Mouse (Mus musculus) heart, embryonic 15.5 days (tissue): ENCODE results near the gene Dock10. TPM values are rescaled to one million over a fixed set of nuclear protein-coding genes. Genes with fewer than 3 reads are reported as not detected.
A peak's percentile ranks its signal among the peaks of the same experiment; 100 is the strongest.
"Not testable (repeated sequence)": the region's sequence is repeated elsewhere in the genome, so short reads cannot be mapped to it uniquely, and the experiment has no call there.

Experiments used
- ATAC-seq: fragments of 200-750 bp; cut with Nextera tagmentation; replicated peaks from 2 replicates; pipeline ENCODE4 v1.8.0; 2017; ENCODE audit warnings: low read depth, moderate TSS enrichment; ENCODE audit not compliant: insufficient number of reproducible peaks, insufficient read depth, low FRiP score
- H3K27ac ChIP-seq: fragments of 300-500 bp; sonication (generic); 2 replicates; pipeline ENCODE4 v1.5.1; 2015; ENCODE audit warnings: mild to moderate bottlenecking, inconsistent platforms
- H3K27me3 ChIP-seq: fragments of 300-500 bp; sonication (generic); 2 replicates; pipeline ENCODE4 v1.6.1; 2015; ENCODE audit warnings: inconsistent platforms
- H3K36me3 ChIP-seq: fragments of 300-500 bp; sonication (generic); 2 replicates; pipeline ENCODE4 v1.6.1; 2015; ENCODE audit warnings: mild to moderate bottlenecking, inconsistent platforms
- H3K4me1 ChIP-seq: fragments of 300-500 bp; sonication (generic); replicated peaks from 2 replicates; pipeline ENCODE4 v1.6.1; 2015; ENCODE audit warnings: inconsistent platforms
- H3K4me2 ChIP-seq: fragments of 300-500 bp; sonication (generic); 2 replicates; pipeline ENCODE4 v1.6.1; 2015; ENCODE audit warnings: inconsistent platforms, mild to moderate bottlenecking, moderate library complexity
- H3K4me3 ChIP-seq: fragments of 300-500 bp; sonication (generic); 2 replicates; pipeline ENCODE4 v1.5.1; 2015; ENCODE audit warnings: mild to moderate bottlenecking, inconsistent platforms
- H3K9ac ChIP-seq: fragments of 300-500 bp; sonication (generic); 2 replicates; pipeline ENCODE4 v1.6.1; 2015; ENCODE audit warnings: mild to moderate bottlenecking, inconsistent platforms
- H3K9me3 ChIP-seq: fragments of 300-500 bp; sonication (generic); replicated peaks from 2 replicates; pipeline ENCODE4 v1.6.1; 2016; ENCODE audit warnings: inconsistent platforms
- WGBS: fragments of 180-500 bp; shearing (Covaris S2); methylation state at CpG from one replicate; pipeline ENCODE4 v1.1.7; 2015; ENCODE audit warnings: mixed read lengths; 5-methylcytosine and 5-hydroxymethylcytosine counted together
- polyA plus RNA-seq: library from polyadenylated mRNA; unstranded; fragments of >200 nt; fragmentation: Nextera tagmentation; extraction: Ambion mirVana; gene quantifications from 2 replicates; pipeline ENCODE4 v1.2.1, GENCODE M21; 2015

Dock10 gene
- polyA plus RNA-seq, 1 experiment from 2014 or later, result 2.5 TPM

DNA sequence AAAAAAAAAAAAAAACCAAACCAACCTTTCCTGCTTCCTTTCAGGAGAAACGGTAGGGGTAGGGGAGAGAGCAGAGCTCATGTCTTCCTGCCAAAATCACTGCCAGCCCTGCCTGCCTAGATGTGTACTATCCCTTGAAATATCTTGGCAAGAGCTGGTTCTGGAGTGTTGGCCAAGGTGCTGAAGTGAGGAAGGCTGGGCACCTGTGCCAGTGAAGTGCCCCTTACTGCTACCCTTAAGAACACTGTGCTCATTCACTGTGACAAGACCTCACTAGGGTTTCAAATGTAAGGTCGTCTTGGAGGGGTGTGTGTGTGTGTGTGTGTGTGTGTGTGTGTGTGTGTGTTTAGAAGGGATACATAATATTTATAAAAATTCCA, 2.3 kb downstream of the Dock10 start:
- Histone ChIP-seq H3K9me3 (no peaks in the 10 kb centered on the region), H3K36me3 (no peaks in the 10 kb centered on the region)
- 33% methylated on average over 2 of the region's 2 CpGs for WGBS

DNA sequence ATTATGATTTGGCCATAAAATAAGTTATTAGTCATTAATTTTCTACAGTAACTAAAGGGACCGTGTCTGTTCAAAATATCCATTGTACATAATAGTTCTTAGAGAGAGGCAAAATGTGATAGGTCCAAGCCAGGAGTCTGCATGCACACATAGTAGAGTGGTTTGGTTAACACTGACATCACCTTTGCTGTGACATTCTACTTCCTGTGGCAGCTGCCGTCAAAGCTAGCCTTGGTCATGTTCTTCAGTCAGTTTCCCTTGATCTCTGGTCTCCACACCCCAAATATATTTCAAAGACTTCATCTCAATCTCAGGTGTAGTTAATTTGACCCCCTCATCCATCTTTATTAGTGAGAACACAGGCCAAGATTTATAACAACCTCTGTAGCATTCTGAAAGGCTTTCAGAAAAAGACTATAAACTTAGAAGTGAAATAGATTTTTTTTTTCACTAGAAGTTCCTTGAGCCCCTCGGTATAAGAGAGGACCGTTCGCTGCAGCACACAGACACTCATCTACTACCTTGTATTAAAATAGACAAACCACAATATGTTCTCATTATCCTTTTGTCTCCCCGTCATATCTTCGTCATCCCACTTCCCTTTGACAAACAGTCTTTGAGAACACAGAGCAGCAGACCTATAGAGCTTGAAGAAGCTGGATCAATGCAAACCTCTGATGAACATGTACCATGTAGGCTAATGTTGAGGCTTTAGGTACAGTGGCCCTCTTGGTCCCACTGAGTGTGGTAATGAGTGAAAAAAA, 2.8 kb downstream of the Dock10 start:
- H3K4me3 ChIP-seq, result no peak overlapping the region
- no peaks in the 10 kb centered on the region for H3K27me3 ChIP-seq
- no peak overlapping the region for H3K4me2 ChIP-seq
- H3K9ac ChIP-seq, result no peak overlapping the region
- WGBS, result 77% methylated on average over 7 of the region's 7 CpGs
- peaks cover 18% of the 10 kb centered on the region for H3K4me1 ChIP-seq
- H3K36me3 ChIP-seq, result no peaks in the 10 kb centered on the region
- no peak overlapping the region for H3K27ac ChIP-seq
- H3K9me3 ChIP-seq, result no peaks in the 10 kb centered on the region
- no peak for ATAC-seq

More for the DNA sequence above, 2.3 kb downstream of the Dock10 start:
- no peak overlapping the region for H3K27ac ChIP-seq
- no peak overlapping the region for H3K4me3 ChIP-seq
- H3K4me1 ChIP-seq, result peaks cover 18% of the 10 kb centered on the region
- no peak overlapping the region for H3K9ac ChIP-seq
- ATAC-seq, result no peak
- H3K4me2 ChIP-seq, result no peak overlapping the region
- no peaks in the 10 kb centered on the region for H3K27me3 ChIP-seq

DNA sequence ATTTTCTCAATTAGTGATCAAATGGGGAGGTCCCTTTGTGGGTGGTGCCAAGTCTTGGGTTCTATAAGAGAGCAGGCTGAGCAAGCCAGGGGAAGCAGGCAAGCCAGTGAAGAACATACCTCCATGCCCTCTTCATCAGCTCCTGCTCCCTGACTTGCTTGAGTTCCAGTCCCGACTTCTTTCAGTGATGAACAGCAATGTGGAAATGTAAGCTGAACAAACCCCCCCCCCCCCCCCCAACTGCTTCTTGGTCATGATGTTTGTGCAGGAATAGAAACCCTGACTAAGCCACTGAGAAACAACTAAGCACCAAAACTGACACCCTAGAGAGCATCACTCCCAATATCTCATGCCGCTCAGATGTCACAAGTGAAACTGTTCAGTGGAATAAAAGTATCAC, 9.2 kb downstream of the Dock10 start:
- not testable (repeated sequence) for ATAC-seq, H3K4me3 ChIP-seq, H3K4me2 ChIP-seq, H3K27ac ChIP-seq, H3K27me3 ChIP-seq, H3K9me3 ChIP-seq, H3K36me3 ChIP-seq, H3K9ac ChIP-seq, H3K4me1 ChIP-seq
- 90% methylated on average over 2 of the region's 2 CpGs for WGBS

DNA sequence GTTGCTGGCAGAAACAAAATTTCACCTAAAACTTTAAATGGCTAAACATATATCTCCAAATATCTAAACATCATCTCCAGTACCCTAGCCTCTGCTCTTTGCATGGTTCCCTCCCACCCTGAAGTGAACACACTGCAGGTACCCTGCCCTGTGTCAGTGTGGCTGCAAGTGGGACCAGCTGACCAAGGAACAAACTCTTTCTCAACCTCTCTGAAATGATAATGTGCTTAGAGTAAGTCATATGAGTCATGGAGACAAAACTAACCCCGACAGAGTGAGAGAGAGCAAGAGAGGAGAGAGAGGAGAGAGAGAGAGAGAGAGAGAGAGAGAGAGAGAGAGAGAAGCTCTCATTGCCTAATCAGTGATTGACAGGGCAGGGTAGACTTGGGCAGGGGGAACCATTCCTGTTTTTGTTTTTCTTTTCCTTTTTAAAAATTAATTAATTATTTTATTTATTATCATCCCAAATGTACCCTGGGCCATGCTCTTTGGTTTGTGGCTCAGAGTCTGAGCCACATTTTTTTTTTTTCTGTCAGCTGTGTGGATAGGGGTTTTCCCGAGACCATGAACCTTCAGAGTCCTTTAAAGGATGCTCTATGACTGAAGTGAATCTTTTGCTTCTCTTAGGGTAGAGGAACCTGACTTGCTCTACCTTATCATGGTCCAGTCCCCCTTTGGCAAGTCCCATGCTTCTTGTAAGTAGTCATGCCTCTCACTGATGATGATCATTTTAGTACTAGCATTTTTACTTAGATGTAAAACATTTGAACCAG, 11.4 kb downstream of the Dock10 start:
- H3K4me1 ChIP-seq, result no peaks in the 10 kb centered on the region
- ATAC-seq, result no peak

DNA sequence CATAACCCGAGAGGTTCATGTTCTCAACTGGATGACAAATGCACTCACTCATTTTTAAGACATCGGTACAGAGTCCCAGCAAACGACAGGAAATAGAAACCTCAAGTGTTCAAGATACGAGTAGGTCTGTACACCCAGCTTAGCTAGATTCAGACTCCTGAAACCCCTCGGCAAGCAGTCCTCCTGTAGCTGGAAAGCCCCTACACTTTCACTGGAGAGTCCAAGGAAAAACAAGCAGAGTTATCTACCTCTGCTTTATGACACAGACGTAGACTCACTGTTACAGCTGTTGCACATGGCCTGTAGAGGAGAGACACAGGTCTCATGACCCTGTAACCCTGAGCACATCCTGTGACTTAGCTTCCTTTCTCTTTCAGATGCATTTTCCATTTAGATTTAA, 12.1 kb downstream of the Dock10 start:
- Histone ChIP-seq H3K36me3 (no peaks in the 10 kb centered on the region), H3K27me3 (no peaks in the 10 kb centered on the region)
- 70% methylated on average over 6 of the region's 6 CpGs for WGBS

More for the DNA sequence above, 11.4 kb downstream of the Dock10 start:
- Histone ChIP-seq H3K4me3 (no peak overlapping the region), H3K4me2 (no peak overlapping the region), H3K27me3 (no peaks in the 10 kb centered on the region), H3K9me3 (no peaks in the 10 kb centered on the region), H3K36me3 (no peaks in the 10 kb centered on the region), H3K27ac (no peak overlapping the region), H3K9ac (no peak overlapping the region)
- 38% methylated on average over 2 of the region's 2 CpGs for WGBS

DNA sequence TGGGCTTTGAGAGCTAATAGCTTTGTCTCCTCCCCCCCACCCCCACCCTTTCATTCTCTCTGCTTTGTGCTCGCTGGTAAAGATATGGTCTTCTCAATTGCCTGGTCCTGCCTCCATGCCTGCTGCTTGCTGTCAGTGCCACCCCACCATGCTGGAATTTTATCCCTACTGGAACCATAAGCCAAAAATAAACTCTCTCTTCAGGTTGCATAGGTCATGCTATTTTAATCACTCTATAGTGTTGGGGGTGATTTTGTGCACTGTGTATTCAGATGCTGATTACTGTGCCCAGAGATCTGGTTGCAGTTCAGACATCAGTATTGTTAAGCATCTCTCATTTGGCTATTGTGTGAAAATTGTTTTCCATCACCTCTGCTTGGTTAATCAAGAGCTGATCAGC, 18.9 kb downstream of the Dock10 start:
- H3K4me2 ChIP-seq, result peak overlapping the region; percentile 31; the same call in 1 of the 2 replicates
- H3K4me1 ChIP-seq, result peaks cover 4% of the 10 kb centered on the region
- no peaks in the 10 kb centered on the region for H3K36me3 ChIP-seq
- ATAC-seq, result peak; percentile 67; the same call in 1 of the 2 replicates
- H3K27ac ChIP-seq, result peak overlapping the region; percentile 50
- 23% methylated on average over 1 of the region's 1 CpGs for WGBS
- H3K4me3 ChIP-seq, result no peak overlapping the region
- H3K9me3 ChIP-seq, result no peaks in the 10 kb centered on the region
- no peak overlapping the region for H3K9ac ChIP-seq
- no peaks in the 10 kb centered on the region for H3K27me3 ChIP-seq

More for the DNA sequence above, 12.1 kb downstream of the Dock10 start:
- Histone ChIP-seq H3K9me3 (no peaks in the 10 kb centered on the region), H3K4me2 (no peak overlapping the region), H3K9ac (no peak overlapping the region), H3K4me3 (no peak overlapping the region), H3K27ac (no peak overlapping the region), H3K4me1 (no peaks in the 10 kb centered on the region)
- no peak for ATAC-seq

DNA sequence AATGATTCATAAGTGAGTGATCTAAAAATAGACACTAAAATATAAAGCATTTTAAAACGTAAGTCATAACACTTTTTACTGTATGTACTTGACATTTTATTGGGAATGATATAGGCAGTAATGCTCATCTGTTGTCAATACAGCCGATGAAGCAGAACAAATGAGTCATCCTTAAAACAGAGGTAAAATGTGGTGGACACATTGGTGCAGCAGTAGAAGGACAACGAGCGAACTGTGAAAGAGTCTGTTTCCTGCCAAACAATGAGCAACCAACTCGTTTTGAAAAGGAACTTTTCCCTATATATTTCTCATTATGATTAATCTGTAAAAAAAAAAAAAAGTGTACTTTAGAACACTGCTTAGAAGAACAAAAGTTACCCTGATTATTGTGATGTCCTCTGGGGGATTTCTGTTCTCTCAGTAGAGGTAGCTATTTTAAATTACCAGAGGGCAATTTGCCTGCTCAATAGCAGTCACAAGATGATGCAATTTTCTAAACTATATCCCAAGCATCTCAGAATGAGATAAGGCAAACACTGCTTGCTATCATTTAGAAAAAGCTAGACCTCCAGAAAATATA, 20.4 kb downstream of the Dock10 start:
- Histone ChIP-seq H3K4me3 (no peak overlapping the region), H3K4me2 (no peak overlapping the region), H3K4me1 (peaks cover 4% of the 10 kb centered on the region), H3K9ac (no peak overlapping the region), H3K27me3 (no peaks in the 10 kb centered on the region), H3K9me3 (no peaks in the 10 kb centered on the region), H3K36me3 (no peaks in the 10 kb centered on the region), H3K27ac (no peak overlapping the region)
- WGBS, result 55% methylated on average over 5 of the region's 5 CpGs
- ATAC-seq, result no peak

DNA sequence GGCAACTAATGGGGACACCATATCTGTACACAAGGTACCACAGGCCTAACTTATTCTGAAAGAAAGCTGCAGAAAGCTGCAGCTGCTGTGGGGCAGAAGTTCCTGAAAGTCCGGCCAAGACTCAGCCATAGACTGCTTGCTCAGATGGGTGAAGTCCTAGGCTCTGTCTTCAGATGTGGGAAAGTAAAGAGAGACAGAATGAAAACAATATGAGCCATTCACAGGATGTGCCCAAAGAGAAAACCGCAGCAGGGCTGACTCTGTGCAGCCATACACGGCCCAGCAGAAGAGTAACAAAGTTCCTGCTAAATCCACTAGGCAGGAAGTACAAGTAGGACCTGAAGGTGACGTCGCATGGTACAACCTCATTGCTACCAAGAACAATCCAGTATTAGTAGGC, 27.7 kb downstream of the Dock10 start:
- no peaks in the 10 kb centered on the region for H3K36me3 ChIP-seq
- H3K4me2 ChIP-seq, result no peak overlapping the region
- H3K9me3 ChIP-seq, result no peaks in the 10 kb centered on the region
- H3K9ac ChIP-seq, result no peak overlapping the region
- WGBS, result 73% methylated on average over 5 of the region's 5 CpGs
- H3K27me3 ChIP-seq, result no peaks in the 10 kb centered on the region
- no peaks in the 10 kb centered on the region for H3K4me1 ChIP-seq
- H3K27ac ChIP-seq, result no peak overlapping the region
- no peak overlapping the region for H3K4me3 ChIP-seq
- ATAC-seq, result no peak

DNA sequence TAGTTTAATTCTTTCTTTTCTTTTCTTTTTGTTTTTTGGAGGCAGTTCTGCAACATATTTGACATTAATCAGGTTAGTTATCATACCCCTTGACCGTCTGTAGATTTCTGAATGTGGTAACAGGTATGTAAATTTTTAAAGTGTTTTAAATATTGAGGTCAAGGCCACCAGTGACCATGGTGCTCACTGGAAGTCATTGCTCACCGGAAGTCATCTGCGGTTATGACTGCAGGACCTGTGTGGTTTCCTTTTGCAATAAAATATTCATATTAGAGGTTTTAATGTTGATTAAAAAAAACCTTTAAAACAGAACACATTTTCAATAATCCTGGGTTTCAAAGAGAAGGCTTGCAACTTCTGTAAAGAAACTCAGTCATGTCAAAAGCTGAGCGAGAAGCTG, 28.2 kb downstream of the Dock10 start:
- H3K27me3 ChIP-seq, result no peaks in the 10 kb centered on the region
- H3K9ac ChIP-seq, result no peak overlapping the region
- WGBS, result 86% methylated on average over 4 of the region's 4 CpGs
- H3K36me3 ChIP-seq, result no peaks in the 10 kb centered on the region
- H3K4me2 ChIP-seq, result no peak overlapping the region
- no peaks in the 10 kb centered on the region for H3K9me3 ChIP-seq
- H3K4me1 ChIP-seq, result no peaks in the 10 kb centered on the region
- H3K27ac ChIP-seq, result no peak overlapping the region
- no peak overlapping the region for H3K4me3 ChIP-seq
- ATAC-seq, result no peak

DNA sequence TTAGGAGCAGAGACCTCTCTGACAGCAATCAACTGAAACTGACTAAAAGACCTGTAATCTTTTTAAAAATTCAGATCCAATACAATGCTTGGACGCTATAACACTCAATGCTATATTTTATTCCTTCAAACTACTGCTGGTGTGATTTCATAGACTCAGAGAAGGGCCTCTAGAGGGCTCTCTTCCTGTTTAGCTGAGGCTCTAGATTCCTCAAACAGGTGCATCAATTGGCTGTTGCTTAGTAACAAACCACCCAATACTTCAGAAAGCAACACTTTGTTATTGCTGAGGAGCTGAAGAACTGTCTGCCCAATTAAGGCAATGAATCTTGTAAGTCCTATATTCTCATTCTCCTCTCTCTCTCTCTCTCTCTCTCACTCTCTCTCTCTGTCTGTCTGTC, 30.1 kb downstream of the Dock10 start:
- no peaks in the 10 kb centered on the region for H3K9me3 ChIP-seq
- H3K27me3 ChIP-seq, result no peaks in the 10 kb centered on the region
- 41% methylated on average over 1 of the region's 1 CpGs for WGBS
- no peak overlapping the region for H3K4me2 ChIP-seq
- no peaks in the 10 kb centered on the region for H3K4me1 ChIP-seq
- no peak overlapping the region for H3K9ac ChIP-seq
- no peak for ATAC-seq
- H3K27ac ChIP-seq, result no peak overlapping the region
- no peaks in the 10 kb centered on the region for H3K36me3 ChIP-seq
- H3K4me3 ChIP-seq, result no peak overlapping the region

DNA sequence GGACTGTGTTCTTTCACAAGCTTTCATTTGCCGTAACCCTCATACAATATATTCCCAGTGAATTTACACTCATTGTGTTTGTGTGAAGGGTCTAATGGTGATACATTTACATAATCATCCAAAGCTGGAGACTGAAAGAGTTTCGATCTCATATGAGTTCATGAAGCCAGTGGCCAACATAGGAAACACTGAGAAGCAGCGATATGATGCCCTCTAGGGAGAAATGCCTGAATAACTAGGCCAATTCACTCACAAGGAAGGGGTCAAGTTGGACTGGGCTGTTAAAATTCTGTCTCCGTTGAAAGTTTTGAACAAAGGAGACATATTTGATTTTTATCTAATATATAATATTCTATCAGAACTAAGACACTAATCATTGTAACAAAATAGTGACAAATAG, 30.9 kb downstream of the Dock10 start:
- no peaks in the 10 kb centered on the region for H3K36me3 ChIP-seq
- no peaks in the 10 kb centered on the region for H3K4me1 ChIP-seq
- H3K27ac ChIP-seq, result no peak overlapping the region
- H3K4me3 ChIP-seq, result no peak overlapping the region
- H3K9me3 ChIP-seq, result no peaks in the 10 kb centered on the region
- 80% methylated on average over 4 of the region's 4 CpGs for WGBS
- H3K9ac ChIP-seq, result no peak overlapping the region
- ATAC-seq, result no peak
- no peaks in the 10 kb centered on the region for H3K27me3 ChIP-seq
- no peak overlapping the region for H3K4me2 ChIP-seq
